Mouse (Mus musculus): ENCODE measurements at regions not wholly inside any gene's neighbourhood (a gene's known extent, or its start where the extent isn't known, plus 50 kb on each side); places are given as distances from the start of the nearest gene placed in this dataset.
A peak's percentile ranks its signal among the peaks of the same experiment; 100 is the strongest.

- H3K9me3 ChIP-seq (ENCODE audit: control insufficient read depth, low read length) = no peaks in the 10 kb centered on the region
- H3K27ac ChIP-seq (ENCODE audit: low read depth, low read length) = no peak overlapping the region
- H3K9ac ChIP-seq (ENCODE audit: low read depth, low read length) = no peak overlapping the region
- H3K4me2 ChIP-seq (ENCODE audit: low read length) = no peak overlapping the region
- no peaks in the 10 kb centered on the region for H3K36me3 ChIP-seq (ENCODE audit: control insufficient read depth, insufficient read depth, low read length)
- no peaks in the 10 kb centered on the region for H3K4me1 ChIP-seq (ENCODE audit: control insufficient read depth, insufficient read depth, low read depth, low read length)
- no peak overlapping the region for H3K4me3 ChIP-seq (ENCODE audit: low read length)
- ATAC-seq = no peak
- no peaks in the 10 kb centered on the region for H3K27me3 ChIP-seq (replicated peaks; ENCODE audit: control insufficient read depth, insufficient read depth, low read length)
- WGBS = 77% methylated on average over 6 of the region's 6 CpGs
Observed at GRCm38 (mm10) chr2:170281311-170282008, 133.6 kb upstream of the Zfp217 start.

- ATAC-seq = no peak
- 68% methylated on average over 6 of the region's 6 CpGs for WGBS
- Histone ChIP-seq H3K4me2 (ENCODE audit: low read length) (no peak overlapping the region), H3K9me3 (ENCODE audit: control insufficient read depth, low read length) (no peaks in the 10 kb centered on the region), H3K27me3 (replicated peaks; ENCODE audit: control insufficient read depth, insufficient read depth, low read length) (no peaks in the 10 kb centered on the region), H3K27ac (ENCODE audit: low read depth, low read length) (no peak overlapping the region), H3K4me1 (ENCODE audit: control insufficient read depth, insufficient read depth, low read depth, low read length) (no peaks in the 10 kb centered on the region), H3K9ac (ENCODE audit: low read depth, low read length) (no peak overlapping the region), H3K36me3 (ENCODE audit: control insufficient read depth, insufficient read depth, low read length) (no peaks in the 10 kb centered on the region), H3K4me3 (ENCODE audit: low read length) (no peak overlapping the region)
Observed at GRCm38 (mm10) chr2:170280733-170281132, 132.8 kb upstream of the Zfp217 start.

GRCm38 (mm10) chr2:170277896-170278295 is 130.0 kb upstream of the Zfp217 start:
- H3K27ac ChIP-seq (ENCODE audit: low read depth, low read length) = no peak overlapping the region
- H3K4me2 ChIP-seq (ENCODE audit: low read length) = no peak overlapping the region
- no peaks in the 10 kb centered on the region for H3K27me3 ChIP-seq (replicated peaks; ENCODE audit: control insufficient read depth, insufficient read depth, low read length)
- H3K9ac ChIP-seq (ENCODE audit: low read depth, low read length) = no peak overlapping the region
- no peaks in the 10 kb centered on the region for H3K4me1 ChIP-seq (ENCODE audit: control insufficient read depth, insufficient read depth, low read depth, low read length)
- no peak for ATAC-seq
- H3K9me3 ChIP-seq (ENCODE audit: control insufficient read depth, low read length) = no peaks in the 10 kb centered on the region
- H3K36me3 ChIP-seq (ENCODE audit: control insufficient read depth, insufficient read depth, low read length) = no peaks in the 10 kb centered on the region
- WGBS = 73% methylated on average over 8 of the region's 8 CpGs
- no peak overlapping the region for H3K4me3 ChIP-seq (ENCODE audit: low read length)

- Histone ChIP-seq H3K4me1 (ENCODE audit: control insufficient read depth, insufficient read depth, low read depth, low read length) (no peaks in the 10 kb centered on the region), H3K9ac (ENCODE audit: low read depth, low read length) (no peak overlapping the region), H3K27ac (ENCODE audit: low read depth, low read length) (no peak overlapping the region), H3K27me3 (replicated peaks; ENCODE audit: control insufficient read depth, insufficient read depth, low read length) (no peaks in the 10 kb centered on the region), H3K4me3 (ENCODE audit: low read length) (no peak overlapping the region), H3K9me3 (ENCODE audit: control insufficient read depth, low read length) (no peaks in the 10 kb centered on the region), H3K36me3 (ENCODE audit: control insufficient read depth, insufficient read depth, low read length) (no peaks in the 10 kb centered on the region), H3K4me2 (ENCODE audit: low read length) (no peak overlapping the region)
- WGBS = 84% methylated on average over 18 of the region's 18 CpGs
- ATAC-seq = no peak
Observed at GRCm38 (mm10) chr2:170277182-170277767, 129.4 kb upstream of the Zfp217 start.

GRCm38 (mm10) chr2:170275687-170276086 is 127.8 kb upstream of the Zfp217 start:
- no peaks in the 10 kb centered on the region for H3K27me3 ChIP-seq (replicated peaks; ENCODE audit: control insufficient read depth, insufficient read depth, low read length)
- ATAC-seq = no peak
- H3K27ac ChIP-seq (ENCODE audit: low read depth, low read length) = no peak overlapping the region
- no peaks in the 10 kb centered on the region for H3K4me1 ChIP-seq (ENCODE audit: control insufficient read depth, insufficient read depth, low read depth, low read length)
- 68% methylated on average over 4 of the region's 4 CpGs for WGBS
- no peak overlapping the region for H3K4me3 ChIP-seq (ENCODE audit: low read length)
- no peak overlapping the region for H3K9ac ChIP-seq (ENCODE audit: low read depth, low read length)
- no peak overlapping the region for H3K4me2 ChIP-seq (ENCODE audit: low read length)
- H3K36me3 ChIP-seq (ENCODE audit: control insufficient read depth, insufficient read depth, low read length) = no peaks in the 10 kb centered on the region
- no peaks in the 10 kb centered on the region for H3K9me3 ChIP-seq (ENCODE audit: control insufficient read depth, low read length)

GRCm38 (mm10) chr2:170269926-170270577 is 122.1 kb upstream of the Zfp217 start:
- Histone ChIP-seq H3K27ac (ENCODE audit: low read depth, low read length) (no peak overlapping the region), H3K27me3 (replicated peaks; ENCODE audit: control insufficient read depth, insufficient read depth, low read length) (no peaks in the 10 kb centered on the region), H3K4me2 (ENCODE audit: low read length) (no peak overlapping the region), H3K4me3 (ENCODE audit: low read length) (no peak overlapping the region), H3K9ac (ENCODE audit: low read depth, low read length) (no peak overlapping the region), H3K36me3 (ENCODE audit: control insufficient read depth, insufficient read depth, low read length) (no peaks in the 10 kb centered on the region), H3K9me3 (ENCODE audit: control insufficient read depth, low read length) (no peaks in the 10 kb centered on the region), H3K4me1 (ENCODE audit: control insufficient read depth, insufficient read depth, low read depth, low read length) (no peaks in the 10 kb centered on the region; the same call in 1 of the 2 replicates)
- ATAC-seq = no peak
- 86% methylated on average over 11 of the region's 11 CpGs for WGBS

GRCm38 (mm10) chr2:170268080-170268479 is 120.2 kb upstream of the Zfp217 start:
- H3K9me3 ChIP-seq (ENCODE audit: control insufficient read depth, low read length) = no peaks in the 10 kb centered on the region
- WGBS = 46% methylated on average over 8 of the region's 8 CpGs
- ATAC-seq = no peak
- H3K4me1 ChIP-seq (ENCODE audit: control insufficient read depth, insufficient read depth, low read depth, low read length) = no peaks in the 10 kb centered on the region; the same call in 1 of the 2 replicates
- H3K4me3 ChIP-seq (ENCODE audit: low read length) = no peak overlapping the region
- no peak overlapping the region for H3K4me2 ChIP-seq (ENCODE audit: low read length)
- no peak overlapping the region for H3K27ac ChIP-seq (ENCODE audit: low read depth, low read length)
- no peak overlapping the region for H3K9ac ChIP-seq (ENCODE audit: low read depth, low read length)
- no peaks in the 10 kb centered on the region for H3K36me3 ChIP-seq (ENCODE audit: control insufficient read depth, insufficient read depth, low read length)
- H3K27me3 ChIP-seq (replicated peaks; ENCODE audit: control insufficient read depth, insufficient read depth, low read length) = no peaks in the 10 kb centered on the region

GRCm38 (mm10) chr2:170267152-170267551 is 119.2 kb upstream of the Zfp217 start:
- Histone ChIP-seq H3K9me3 (ENCODE audit: control insufficient read depth, low read length) (no peaks in the 10 kb centered on the region), H3K36me3 (ENCODE audit: control insufficient read depth, insufficient read depth, low read length) (no peaks in the 10 kb centered on the region), H3K4me2 (ENCODE audit: low read length) (peak overlapping the region; percentile 61), H3K4me1 (ENCODE audit: control insufficient read depth, insufficient read depth, low read depth, low read length) (no peaks in the 10 kb centered on the region; the same call in 1 of the 2 replicates), H3K27ac (ENCODE audit: low read depth, low read length) (no peak overlapping the region), H3K9ac (ENCODE audit: low read depth, low read length) (peak overlapping the region; percentile 1), H3K27me3 (replicated peaks; ENCODE audit: control insufficient read depth, insufficient read depth, low read length) (no peaks in the 10 kb centered on the region), H3K4me3 (ENCODE audit: low read length) (peak overlapping the region; percentile 36)
- no peak for ATAC-seq
- 12% methylated on average over 12 of the region's 12 CpGs for WGBS

- H3K4me1 ChIP-seq (ENCODE audit: control insufficient read depth, insufficient read depth, low read depth, low read length) = no peaks in the 10 kb centered on the region; the same call in 1 of the 2 replicates
- 16% methylated on average over 16 of the region's 16 CpGs for WGBS
- H3K27ac ChIP-seq (ENCODE audit: low read depth, low read length) = no peak overlapping the region
- H3K27me3 ChIP-seq (replicated peaks; ENCODE audit: control insufficient read depth, insufficient read depth, low read length) = no peaks in the 10 kb centered on the region
- peak overlapping the region; percentile 1 for H3K9ac ChIP-seq (ENCODE audit: low read depth, low read length)
- no peaks in the 10 kb centered on the region for H3K36me3 ChIP-seq (ENCODE audit: control insufficient read depth, insufficient read depth, low read length)
- peak overlapping the region; percentile 36 for H3K4me3 ChIP-seq (ENCODE audit: low read length)
- peak overlapping the region; percentile 61 for H3K4me2 ChIP-seq (ENCODE audit: low read length)
- ATAC-seq = no peak
- no peaks in the 10 kb centered on the region for H3K9me3 ChIP-seq (ENCODE audit: control insufficient read depth, low read length)
Observed at GRCm38 (mm10) chr2:170266407-170267101, 118.7 kb upstream of the Zfp217 start.
